Mouse (Mus musculus) bone marrow macrophage, adult 2 months (primary cell): ENCODE measurements around the gene Gemin4. TPM values are rescaled to one million over a fixed set of nuclear protein-coding genes. Genes with fewer than 3 reads are reported as not detected.

Experiments used
- H3K27ac ChIP-seq: 2 replicates; pipeline ENCODE4 v1.5.1; 2012; ENCODE audit warnings: low read depth, low read length; ENCODE audit not compliant: insufficient read depth
- H3K4me1 ChIP-seq: 2 replicates; pipeline ENCODE4 v1.6.1; 2012; ENCODE audit warnings: low read length; ENCODE audit not compliant: control insufficient read depth, insufficient read depth
- H3K4me3 ChIP-seq: 2 replicates; pipeline ENCODE4 v1.5.1; 2012; ENCODE audit warnings: mild to moderate bottlenecking, low read length, moderate library complexity; ENCODE audit not compliant: insufficient read depth
- CTCF ChIP-seq: IDR thresholded peaks from 2 replicates; pipeline ENCODE4 v1.5.1; 2012; ENCODE audit warnings: low read depth, mild to moderate bottlenecking, low read length, moderate library complexity
- POLR2A ChIP-seq: IDR thresholded peaks from 2 replicates; pipeline ENCODE4 v1.6.1; 2012; ENCODE audit warnings: mild to moderate bottlenecking, low read depth, low read length, borderline replicate concordance
- polyA plus RNA-seq: library from polyadenylated mRNA; stranded (reverse); fragments of >200 nt; gene quantifications from 2 replicates; pipeline ENCODE4 v1.2.4, GENCODE M21; 2012; ENCODE audit not compliant: missing spikeins, insufficient read depth, insufficient read length

Gemin4 gene
- polyA plus RNA-seq, 1 experiment, result 3.2 TPM

- Histone ChIP-seq H3K4me3 (no peak overlapping the region), H3K27ac (no peak overlapping the region)
- TF ChIP-seq CTCF (no peak), POLR2A (no peak)
Measured at GRCm38 (mm10) chr11:76196275-76196976, 21.0 kb downstream of the Gemin4 start.

GRCm38 (mm10) chr11:76186908-76187307 lies 30.6 kb downstream of the Gemin4 start:
- TF ChIP-seq POLR2A, result no peak
- no peak for TF ChIP-seq CTCF
- H3K4me3 ChIP-seq, result no peak overlapping the region
- H3K27ac ChIP-seq, result no peak overlapping the region
- no peaks in the 10 kb centered on the region for H3K4me1 ChIP-seq

More at GRCm38 (mm10) chr11:76196275-76196976, 21.0 kb downstream of the Gemin4 start:
- H3K4me1 ChIP-seq, result no peaks in the 10 kb centered on the region

GRCm38 (mm10) chr11:76183745-76184144 lies 33.7 kb downstream of the Gemin4 start:
- H3K27ac ChIP-seq, result no peak overlapping the region
- TF ChIP-seq CTCF (no peak), POLR2A (no peak)
- H3K4me1 ChIP-seq, result no peaks in the 10 kb centered on the region
- H3K4me3 ChIP-seq, result no peak overlapping the region

- TF ChIP-seq POLR2A (no peak), CTCF (no peak; the same call in 1 of the 2 replicates)
- peak overlapping the region; percentile 96 for H3K4me3 ChIP-seq
- peaks cover 9% of the 10 kb centered on the region for H3K4me1 ChIP-seq
- H3K27ac ChIP-seq, result peak overlapping the region; percentile 23; the same call in 1 of the 2 replicates
Measured at GRCm38 (mm10) chr11:76180146-76180540, 37.3 kb downstream of the Gemin4 start.

GRCm38 (mm10) chr11:76179495-76180145 lies 37.8 kb downstream of the Gemin4 start, which contains the start of the genes Vps53 and Fam57a:
Gene Vps53, minus strand, starts transcription at chr11:76179647.
Gene Fam57a, plus strand, starts transcription at chr11:76179671.
- H3K4me1 ChIP-seq, result peaks cover 9% of the 10 kb centered on the region
- H3K27ac ChIP-seq, result peak within 1 kb of the TSS; percentile 50
- TF ChIP-seq CTCF (no peak; the same call in 1 of the 2 replicates), POLR2A (peak; percentile 54; the same call in 1 of the 2 replicates)
- peak within 1 kb of the TSS; percentile 96 for H3K4me3 ChIP-seq

GRCm38 (mm10) chr11:76178726-76179494 lies 38.6 kb downstream of the Gemin4 start:
- H3K4me3 ChIP-seq, result peak overlapping the region; percentile 96
- peak overlapping the region; percentile 50 for H3K27ac ChIP-seq
- peaks cover 9% of the 10 kb centered on the region for H3K4me1 ChIP-seq
- TF ChIP-seq CTCF (no peak), POLR2A (no peak)

- no peak for TF ChIP-seq CTCF
- no peak for TF ChIP-seq POLR2A
- Histone ChIP-seq H3K4me1 (peaks cover 14% of the 10 kb centered on the region), H3K4me3 (no peak overlapping the region), H3K27ac (no peak overlapping the region)
Measured at GRCm38 (mm10) chr11:76170207-76170606, 47.3 kb downstream of the Gemin4 start.

GRCm38 (mm10) chr11:76168976-76169375 lies 48.5 kb downstream of the Gemin4 start:
- Histone ChIP-seq H3K4me1 (peaks cover 14% of the 10 kb centered on the region), H3K4me3 (no peak overlapping the region), H3K27ac (no peak overlapping the region)
- TF ChIP-seq POLR2A (no peak), CTCF (no peak)

- Histone ChIP-seq H3K4me3 (no peak overlapping the region), H3K4me1 (peaks cover 14% of the 10 kb centered on the region), H3K27ac (no peak overlapping the region)
- no peak for TF ChIP-seq POLR2A
- no peak for TF ChIP-seq CTCF
Measured at GRCm38 (mm10) chr11:76167079-76167765, 50.2 kb downstream of the Gemin4 start.
